Mouse (Mus musculus) midbrain, postnatal 0 days (tissue): ENCODE measurements at regions not wholly inside any gene's neighbourhood (a gene's known extent, or its start where the extent isn't known, plus 50 kb on each side); places are given as distances from the start of the nearest gene placed in this dataset.
"Not testable (repeated sequence)": the region's sequence is repeated elsewhere in the genome, so short reads cannot be mapped to it uniquely, and the experiment has no call there.

Source experiments
- ATAC-seq: fragments of 200-750 bp; cut with Nextera tagmentation; 2 replicates; pipeline ENCODE4 v1.8.0; 2017; ENCODE audit warnings: moderate number of reproducible peaks, mild to moderate bottlenecking, moderate TSS enrichment, moderate library complexity; ENCODE audit not compliant: low FRiP score
- DNase-seq: peaks from one replicate; pipeline ENCODE4 v3.0.0-alpha.2; 2015; ENCODE audit warnings: low spot score
- H3K27ac ChIP-seq: fragments of 300-500 bp; sonication (generic); 2 replicates; pipeline ENCODE4 v1.5.1; 2014; ENCODE audit warnings: low read depth, mild to moderate bottlenecking, low read length, mixed read lengths
- H3K27me3 ChIP-seq: fragments of 300-500 bp; sonication (generic); 2 replicates; pipeline ENCODE4 v1.6.1; 2014; ENCODE audit warnings: low read length, control low read depth, mixed read lengths; ENCODE audit not compliant: insufficient read depth
- H3K36me3 ChIP-seq: fragments of 300-500 bp; sonication (generic); 2 replicates; pipeline ENCODE4 v1.6.1; 2014; ENCODE audit warnings: low read length, control low read depth, mixed read lengths; ENCODE audit not compliant: insufficient read depth
- H3K4me1 ChIP-seq: fragments of 300-500 bp; sonication (generic); 2 replicates; pipeline ENCODE4 v1.6.1; 2014; ENCODE audit warnings: mild to moderate bottlenecking, control low read depth, antibody characterized with exemption, low read length, mixed read lengths; ENCODE audit not compliant: insufficient read depth
- H3K4me2 ChIP-seq: fragments of 300-500 bp; sonication (generic); 2 replicates; pipeline ENCODE4 v1.6.1; 2014; ENCODE audit warnings: low read depth, mild to moderate bottlenecking, low read length, mixed read lengths; ENCODE audit not compliant: poor library complexity, severe bottlenecking
- H3K4me3 ChIP-seq: fragments of 300-500 bp; sonication (generic); 2 replicates; pipeline ENCODE4 v1.5.1; 2014; ENCODE audit warnings: low read depth, mild to moderate bottlenecking, low read length, moderate library complexity
- H3K9ac ChIP-seq: fragments of 300-500 bp; sonication (generic); replicated peaks from 2 replicates; pipeline ENCODE4 v1.6.1; 2014; ENCODE audit warnings: mild to moderate bottlenecking, low read length, moderate library complexity, mixed read lengths; ENCODE audit not compliant: poor library complexity, severe bottlenecking
- H3K9me3 ChIP-seq: fragments of 300-500 bp; sonication (generic); 2 replicates; pipeline ENCODE4 v1.6.1; 2016; ENCODE audit warnings: low read length, control low read depth
- CTCF ChIP-seq: IDR thresholded peaks from 2 replicates; pipeline ENCODE4 v1.5.1; 2016; ENCODE audit warnings: antibody characterized with exemption, mild to moderate bottlenecking
- WGBS: fragments of 180-500 bp; shearing (Covaris S2); extraction: QIAGEN DNeasy Blood & Tissue Kit; methylation state at CpG from one replicate; pipeline ENCODE4 v1.1.7; 2014; 5-methylcytosine and 5-hydroxymethylcytosine counted together

DNA sequence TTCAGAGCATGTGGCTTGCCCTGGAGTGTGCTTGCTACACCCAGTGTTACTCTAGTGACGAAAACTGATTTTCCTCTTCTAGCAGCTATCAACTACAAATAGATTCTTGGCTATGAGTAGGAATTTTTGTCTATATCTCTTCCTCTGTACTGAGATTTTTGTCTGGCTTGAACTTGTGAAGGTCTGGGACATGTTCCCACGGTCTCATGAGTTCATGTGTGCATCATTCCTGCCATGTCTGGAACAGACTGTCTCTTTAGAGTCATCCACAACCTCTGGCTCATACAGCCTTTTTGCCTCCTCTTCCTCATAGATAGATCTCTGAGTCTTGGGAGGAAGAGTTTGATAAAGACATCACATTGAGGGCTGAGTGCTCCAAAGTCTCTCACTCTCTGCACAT is 86.5 kb upstream of the Gm5148 start:
- Histone ChIP-seq H3K27ac (no peak overlapping the region), H3K9me3 (0 out of 2 replicates have a peak, but pooled peaks cover 4% of the 10 kb centered on the region), H3K36me3 (no peaks in the 10 kb centered on the region), H3K4me3 (no peak overlapping the region), H3K4me1 (no peaks in the 10 kb centered on the region), H3K4me2 (no peak overlapping the region), H3K27me3 (no peaks in the 10 kb centered on the region), H3K9ac (no peak overlapping the region)
- ATAC-seq = no peak
- 88% methylated on average over 2 of the region's 2 CpGs for WGBS
- DNase-seq = no peak
- TF ChIP-seq CTCF = no peak

DNA sequence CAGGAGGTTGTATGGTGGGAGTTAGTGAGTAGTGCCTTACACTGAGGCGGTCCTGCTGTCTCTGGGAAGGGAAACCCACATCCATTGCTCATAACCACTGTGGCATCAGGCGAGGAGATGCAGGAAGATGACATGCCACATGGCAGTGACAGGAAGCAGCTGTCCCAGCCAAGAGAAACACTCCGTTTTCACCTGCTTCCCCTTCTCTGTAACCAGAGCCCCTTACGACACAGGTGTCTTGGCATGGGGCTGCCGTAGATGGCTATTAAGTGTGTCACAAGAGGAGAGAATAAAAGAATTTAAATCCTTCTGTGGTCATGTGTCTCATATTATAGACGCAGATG is 81.5 kb upstream of the Gm5148 start:
- H3K4me1 ChIP-seq = no peaks in the 10 kb centered on the region
- TF ChIP-seq CTCF = no peak
- no peak for ATAC-seq

DNA sequence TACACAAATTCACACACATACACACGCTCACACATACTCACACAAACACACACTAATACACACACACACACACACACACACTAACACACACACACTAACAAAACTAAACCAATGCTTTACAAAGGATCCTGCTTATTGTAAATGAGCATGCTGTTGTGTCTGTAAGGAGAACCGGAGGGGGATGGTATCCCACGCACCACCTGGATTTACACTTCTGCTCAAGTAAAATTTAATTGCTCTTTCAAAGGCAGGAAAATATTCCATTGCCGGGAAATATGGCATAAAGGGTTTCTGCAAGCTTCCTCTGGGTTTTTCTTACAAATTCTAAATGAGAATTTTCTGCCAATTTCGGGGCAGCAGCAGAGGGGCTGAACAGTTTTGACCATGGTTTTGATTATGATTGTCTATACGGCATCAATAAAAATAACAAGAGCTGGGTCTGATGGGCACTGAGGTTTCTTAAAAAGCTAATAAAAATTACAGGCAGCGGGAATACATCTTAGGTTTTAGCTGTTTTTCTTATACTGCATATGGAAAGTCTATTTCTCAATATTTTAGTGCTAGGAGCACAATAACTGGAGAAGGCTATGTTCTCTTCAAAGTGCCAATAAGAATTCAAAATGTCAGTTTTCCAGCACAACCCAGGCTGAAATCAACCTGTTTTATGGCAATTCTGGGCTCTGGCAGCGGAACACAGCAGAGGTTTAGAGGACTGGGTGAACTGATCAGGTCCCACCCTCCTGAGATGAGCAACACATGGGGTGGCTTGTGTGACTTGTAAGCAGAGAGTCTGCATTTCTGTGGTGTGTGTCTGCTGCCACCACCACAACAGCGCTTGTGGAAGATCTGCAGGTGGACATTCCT is 80.9 kb upstream of the Gm5148 start:
- Histone ChIP-seq H3K9ac (no peak overlapping the region), H3K4me2 (no peak overlapping the region), H3K9me3 (0 out of 2 replicates have a peak, but pooled peaks cover 4% of the 10 kb centered on the region), H3K4me1 (no peaks in the 10 kb centered on the region), H3K27me3 (no peaks in the 10 kb centered on the region), H3K36me3 (no peaks in the 10 kb centered on the region), H3K4me3 (no peak overlapping the region), H3K27ac (no peak overlapping the region)
- no peak for TF ChIP-seq CTCF
- 81% methylated on average over 9 of the region's 9 CpGs for WGBS
- DNase-seq = no peak
- ATAC-seq = no peak

More for the DNA sequence above, 81.5 kb upstream of the Gm5148 start:
- no peak for DNase-seq
- Histone ChIP-seq H3K27ac (no peak overlapping the region), H3K4me3 (no peak overlapping the region), H3K9me3 (0 out of 2 replicates have a peak, but pooled peaks cover 4% of the 10 kb centered on the region), H3K9ac (no peak overlapping the region), H3K4me2 (no peak overlapping the region), H3K36me3 (no peaks in the 10 kb centered on the region), H3K27me3 (no peaks in the 10 kb centered on the region)
- WGBS = 76% methylated on average over 6 of the region's 6 CpGs

- H3K27me3 ChIP-seq = no peaks in the 10 kb centered on the region
- TF ChIP-seq CTCF = no peak
- H3K4me1 ChIP-seq = no peaks in the 10 kb centered on the region
- ATAC-seq (no peak), DNase-seq (no peak)
- no peak overlapping the region for H3K4me2 ChIP-seq
- WGBS = 68% methylated on average over 5 of the region's 5 CpGs
- no peaks in the 10 kb centered on the region for H3K36me3 ChIP-seq
- H3K9ac ChIP-seq = no peak overlapping the region
- 0 out of 2 replicates have a peak, but pooled peaks cover 4% of the 10 kb centered on the region for H3K9me3 ChIP-seq
- H3K27ac ChIP-seq = no peak overlapping the region
- no peak overlapping the region for H3K4me3 ChIP-seq
Observed at GRCm38 (mm10) chr3:37804261-37804660, 80.0 kb upstream of the Gm5148 start.

DNA sequence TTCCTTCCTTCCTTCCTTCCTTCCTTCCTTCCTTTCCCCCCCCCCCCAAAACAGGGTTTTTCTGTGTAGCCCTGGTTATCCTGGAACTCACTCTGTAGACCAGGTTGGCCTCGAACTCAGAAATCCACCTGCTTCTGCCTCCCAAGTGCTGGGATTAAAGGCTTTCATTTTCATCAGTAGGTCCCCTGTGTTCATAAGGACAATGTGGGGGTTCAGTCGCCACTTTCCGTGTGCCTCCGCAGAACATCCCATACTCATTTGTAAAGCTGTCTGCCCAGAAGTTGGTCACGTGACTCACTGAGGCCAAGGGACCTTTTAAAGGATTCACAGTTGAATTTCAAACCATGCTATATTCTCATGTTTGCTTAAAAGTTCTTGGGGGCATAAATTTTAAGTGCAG is 79.5 kb upstream of the Gm5148 start:
- not testable (repeated sequence) for H3K9me3 ChIP-seq, H3K4me3 ChIP-seq, H3K4me2 ChIP-seq, H3K27me3 ChIP-seq, H3K27ac ChIP-seq, H3K4me1 ChIP-seq, ATAC-seq, DNase-seq, H3K9ac ChIP-seq, H3K36me3 ChIP-seq
- 91% methylated on average over 5 of the region's 5 CpGs for WGBS

GRCm38 (mm10) chr3:37801551-37801950 is 77.3 kb upstream of the Gm5148 start:
- 93% methylated on average over 2 of the region's 2 CpGs for WGBS
- Histone ChIP-seq H3K36me3 (no peaks in the 10 kb centered on the region), H3K4me1 (no peaks in the 10 kb centered on the region), H3K27me3 (no peaks in the 10 kb centered on the region), H3K9me3 (no peaks in the 10 kb centered on the region), H3K4me2 (no peak overlapping the region), H3K4me3 (no peak overlapping the region), H3K27ac (no peak overlapping the region), H3K9ac (no peak overlapping the region)
- TF ChIP-seq CTCF = no peak
- no peak for ATAC-seq
- no peak for DNase-seq
